Mouse (Mus musculus): ENCODE data around the gene Rps6kc1.

Rps6kc1 gene

DNA sequence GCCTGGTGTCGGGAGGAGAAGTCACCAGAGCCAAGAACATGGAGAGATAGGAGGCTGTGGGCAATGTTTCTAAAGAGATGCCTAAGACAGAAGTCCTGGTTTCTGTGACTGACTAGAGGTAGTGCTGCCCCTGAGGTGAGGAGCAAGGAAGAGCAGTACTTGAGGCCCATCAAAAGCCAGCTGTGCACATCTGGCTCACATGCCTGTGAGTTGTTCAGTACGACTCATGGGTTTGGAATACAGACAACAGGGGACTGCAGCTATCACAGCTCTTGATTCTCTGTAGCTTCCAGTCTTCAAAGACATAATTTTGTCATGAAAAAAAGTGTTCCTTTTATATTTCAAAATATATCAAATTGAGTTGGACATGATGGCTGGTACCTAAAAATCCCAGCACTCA, 10.5 kb downstream of the Rps6kc1 start:
- no peak for DNase-seq (ENCODE audit: low read depth, low spot score)

DNA sequence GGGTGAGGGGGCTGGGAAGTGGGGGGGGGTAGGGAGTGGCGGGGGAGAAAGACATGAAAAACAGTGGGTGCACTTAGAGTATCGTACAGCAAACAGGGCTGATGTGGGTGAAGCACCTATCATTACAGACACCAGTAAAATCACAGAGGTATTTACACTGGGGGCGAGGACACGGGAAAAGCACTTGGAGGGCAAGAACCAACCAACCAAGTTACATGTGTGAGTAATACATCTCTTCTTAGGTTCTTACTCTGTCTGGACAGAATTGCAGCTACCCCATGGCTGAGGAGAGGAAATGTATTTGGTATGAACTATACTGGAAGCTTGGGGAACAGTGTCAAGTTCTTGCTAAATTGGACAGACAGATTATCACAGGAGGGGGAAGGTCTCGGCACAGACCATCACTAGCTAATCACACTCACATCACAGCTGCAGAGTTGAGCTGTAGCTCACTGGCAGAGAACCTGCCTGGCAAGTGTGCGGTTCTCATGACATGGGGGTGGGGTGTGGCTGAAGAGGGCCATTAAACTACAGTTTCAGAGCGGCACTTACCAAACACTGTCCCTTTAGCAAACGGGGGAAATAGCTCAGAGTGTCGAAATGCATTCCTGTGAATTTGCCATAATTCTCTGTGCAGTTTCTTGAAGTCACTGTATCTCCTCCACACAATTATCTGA, 12.5 kb downstream of the Rps6kc1 start:
- DNase-seq (ENCODE audit: low read depth, low spot score) = no peak

DNA sequence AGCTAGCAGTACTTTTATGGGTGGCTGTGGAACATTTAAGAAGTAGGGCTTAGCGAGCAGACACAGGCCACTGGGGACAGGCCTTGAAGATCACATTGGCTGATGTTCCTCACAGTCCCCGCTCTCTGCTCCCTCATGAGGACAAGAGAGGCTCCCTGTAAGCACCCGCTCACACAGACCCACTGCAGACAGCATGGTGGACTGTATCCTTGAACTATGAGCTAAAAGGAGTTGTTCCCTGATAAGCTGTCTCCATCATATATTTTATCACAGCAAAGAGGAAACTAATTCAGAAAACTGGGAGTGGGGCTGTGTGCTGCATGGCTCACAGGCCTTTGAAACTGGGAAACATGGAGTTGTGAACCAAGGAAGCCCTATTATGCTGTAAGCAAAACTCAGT, 13.4 kb downstream of the Rps6kc1 start:
- DNase-seq (ENCODE audit: low read depth, low spot score) = no peak

DNA sequence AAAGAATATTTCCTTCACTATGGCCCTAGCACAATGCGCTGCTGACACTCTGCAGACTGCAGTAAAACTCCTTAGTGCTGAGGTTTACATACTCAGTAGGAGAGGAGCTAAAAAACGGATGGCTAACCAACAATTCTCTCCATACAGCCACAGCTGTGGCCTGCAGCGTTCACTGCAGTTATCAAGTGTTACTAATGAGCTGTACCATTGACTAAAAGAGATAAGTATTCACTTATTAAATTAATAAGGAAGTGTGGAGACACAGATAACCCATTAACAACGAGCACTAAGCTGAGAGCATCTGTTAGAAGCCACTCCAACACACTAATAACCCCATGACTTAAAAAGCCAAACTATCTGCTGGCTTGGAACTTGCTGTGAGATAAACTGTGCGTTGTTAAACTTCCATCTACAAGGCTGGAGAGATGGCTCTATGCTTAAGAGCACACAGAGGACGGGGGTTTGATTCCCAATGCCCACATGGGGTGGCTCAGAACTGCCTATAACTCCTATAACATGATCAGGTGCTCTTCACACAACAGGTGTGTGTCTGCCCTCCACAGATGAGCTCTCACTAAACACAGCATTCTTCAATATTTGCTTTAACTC, 17.9 kb downstream of the Rps6kc1 start:
- DNase-seq (ENCODE audit: low read depth, low spot score) = no peak

DNA sequence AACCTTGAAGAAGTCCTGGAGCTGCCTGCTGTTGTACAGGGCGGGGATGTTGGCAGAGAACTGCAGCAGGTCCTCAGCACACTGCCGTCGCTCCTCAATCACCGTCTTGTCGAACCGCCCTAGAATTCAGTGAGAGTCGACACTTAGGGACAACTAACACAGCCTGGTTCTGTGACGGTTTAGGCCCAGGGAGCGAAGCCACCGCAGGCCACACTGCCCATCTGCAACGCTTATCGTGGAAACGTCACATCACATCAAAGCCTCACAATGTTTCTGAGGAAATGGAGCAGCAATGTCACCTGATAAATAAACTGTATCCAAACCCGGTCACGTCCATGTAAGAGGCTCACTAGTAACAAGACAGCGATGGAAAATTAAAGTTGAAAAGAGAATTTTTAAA, 22.9 kb downstream of the Rps6kc1 start:
- DNase-seq (ENCODE audit: low read depth, low spot score) = no peak

DNA sequence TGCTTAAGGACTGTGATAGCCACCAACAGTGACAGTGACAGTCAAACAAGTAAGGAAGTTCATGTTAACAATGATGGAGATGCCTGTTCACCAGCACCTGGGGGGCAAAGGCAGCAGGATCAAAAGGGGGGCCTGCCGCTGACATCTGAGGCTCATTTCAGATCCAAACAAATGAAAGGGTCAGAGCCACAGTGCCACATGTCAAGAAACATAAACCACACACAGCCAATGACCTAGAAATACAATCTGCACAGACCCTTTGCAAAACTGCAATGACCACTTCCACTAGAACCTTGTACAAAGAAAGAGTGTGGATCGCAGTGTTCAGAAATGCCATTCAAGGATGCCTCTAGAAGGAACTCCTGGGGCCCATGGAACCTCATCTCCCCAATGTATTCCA, 23.5 kb downstream of the Rps6kc1 start:
- DNase-seq (ENCODE audit: low read depth, low spot score) = no peak

DNA sequence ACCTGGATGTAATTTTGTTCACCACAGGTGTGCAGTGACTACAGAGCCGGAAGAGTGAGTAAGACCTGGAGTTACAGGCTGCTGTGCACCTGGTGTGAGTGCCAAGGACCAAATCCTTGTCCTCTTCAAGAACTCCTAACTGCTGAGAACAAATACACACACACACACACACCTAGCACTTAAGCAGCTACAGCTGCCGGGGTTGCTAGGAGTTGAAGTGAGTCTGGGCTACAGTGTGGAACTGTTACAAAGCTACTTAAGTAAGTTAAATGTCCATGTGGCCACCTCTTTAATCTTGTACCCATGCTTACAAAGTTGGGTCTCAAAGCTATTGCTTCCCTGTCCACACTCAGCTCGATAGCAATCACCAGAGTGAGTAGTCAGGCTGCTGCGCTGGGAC, 25.6 kb downstream of the Rps6kc1 start:
- no peak for DNase-seq (ENCODE audit: low read depth, low spot score)

DNA sequence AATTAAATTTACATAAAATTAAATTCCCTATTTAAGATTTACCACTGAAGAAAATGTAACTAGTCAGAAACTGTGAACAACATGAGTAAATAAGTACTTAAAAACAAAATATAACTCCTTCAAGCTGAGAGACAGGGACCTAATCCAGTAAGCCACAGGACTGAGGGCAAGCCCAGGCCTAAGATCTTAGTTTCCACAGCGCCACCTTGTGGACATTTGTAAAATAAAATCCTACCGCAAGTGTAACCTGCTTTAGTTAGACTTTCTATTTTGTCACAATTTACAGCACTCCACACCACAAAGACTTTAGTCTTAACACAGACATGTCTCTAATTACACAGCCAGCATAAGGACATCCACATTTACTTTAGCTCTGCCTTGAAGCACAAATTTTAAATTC, 30.1 kb downstream of the Rps6kc1 start:
- peak; percentile 54 for DNase-seq (ENCODE audit: low read depth, low spot score)

DNA sequence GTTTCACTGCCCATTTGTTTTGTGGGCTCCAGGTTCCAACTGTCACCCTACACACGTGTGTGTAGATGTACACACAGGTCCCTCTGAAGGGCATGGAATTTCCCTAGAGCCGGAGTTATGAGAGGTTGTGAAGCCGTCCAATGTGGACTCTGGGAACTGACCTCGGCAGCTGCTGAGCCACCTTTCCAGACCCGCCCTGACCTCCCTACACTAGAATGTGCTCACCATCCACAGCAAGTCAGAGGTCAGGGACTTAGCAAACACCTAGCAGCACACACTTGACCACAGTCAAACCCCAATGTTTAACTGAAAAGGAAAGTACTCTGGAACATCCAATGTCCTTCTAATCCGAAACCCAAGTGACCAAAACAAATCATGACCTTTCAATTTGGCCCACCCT, 30.9 kb downstream of the Rps6kc1 start:
- no peak for DNase-seq (ENCODE audit: low read depth, low spot score)

DNA sequence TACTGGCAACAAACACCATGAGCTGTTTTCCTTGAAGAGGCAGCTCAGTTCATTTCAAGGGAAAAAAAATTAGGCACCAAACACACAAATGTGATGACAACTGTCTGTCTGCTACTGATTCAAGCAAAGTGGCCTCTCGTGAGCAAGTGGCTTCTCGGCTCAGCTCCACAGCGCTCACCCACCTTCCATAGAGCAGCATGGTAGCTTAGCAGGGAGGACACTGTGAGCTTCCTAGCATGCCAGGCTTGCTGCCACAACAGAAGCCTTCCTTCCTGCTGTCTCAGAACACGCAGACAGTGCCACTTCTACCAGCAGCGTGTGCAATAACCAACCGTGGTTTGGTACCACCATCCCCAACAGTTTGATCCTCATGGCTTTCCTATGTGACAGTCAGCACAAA, 35.8 kb downstream of the Rps6kc1 start:
- DNase-seq (ENCODE audit: low read depth, low spot score) = no peak

DNA sequence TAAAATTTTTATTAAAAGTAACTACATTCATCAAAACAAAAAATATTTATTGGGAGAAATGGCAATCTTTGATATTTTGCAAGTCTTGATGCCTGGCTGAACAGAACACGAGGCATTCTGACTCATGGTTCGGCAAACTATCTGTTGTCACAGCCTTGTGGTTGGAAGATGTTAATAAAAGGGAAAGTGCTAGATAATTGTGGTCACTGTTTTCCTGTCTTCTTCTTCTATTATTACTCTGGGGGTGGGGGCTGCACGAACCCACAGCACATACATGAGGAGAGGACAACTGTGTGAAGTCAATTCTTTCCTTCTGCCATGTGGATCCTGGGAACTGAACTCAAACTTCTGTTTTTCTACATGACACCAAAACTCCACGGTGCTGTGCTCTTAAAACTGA, 36.5 kb downstream of the Rps6kc1 start:
- DNase-seq (ENCODE audit: low read depth, low spot score) = no peak

DNA sequence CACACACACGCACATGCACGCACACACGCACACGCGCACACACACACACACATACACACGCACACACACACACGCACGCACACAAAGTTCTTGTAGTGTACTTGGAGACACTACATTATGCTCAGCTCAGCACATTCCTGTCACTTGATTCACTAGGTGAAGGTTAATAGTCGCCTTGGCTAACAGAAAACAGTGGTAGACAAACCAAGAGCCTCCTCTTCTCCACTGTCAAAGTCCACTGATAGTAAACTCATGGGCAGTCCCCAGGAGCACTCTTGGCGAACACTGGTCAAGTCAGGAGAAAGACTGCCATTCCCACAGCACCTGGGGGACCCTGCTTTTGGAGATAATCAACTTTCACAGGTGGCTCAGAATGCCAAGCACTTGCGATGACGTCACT, 40.5 kb downstream of the Rps6kc1 start:
- DNase-seq (ENCODE audit: low read depth, low spot score) = no peak

DNA sequence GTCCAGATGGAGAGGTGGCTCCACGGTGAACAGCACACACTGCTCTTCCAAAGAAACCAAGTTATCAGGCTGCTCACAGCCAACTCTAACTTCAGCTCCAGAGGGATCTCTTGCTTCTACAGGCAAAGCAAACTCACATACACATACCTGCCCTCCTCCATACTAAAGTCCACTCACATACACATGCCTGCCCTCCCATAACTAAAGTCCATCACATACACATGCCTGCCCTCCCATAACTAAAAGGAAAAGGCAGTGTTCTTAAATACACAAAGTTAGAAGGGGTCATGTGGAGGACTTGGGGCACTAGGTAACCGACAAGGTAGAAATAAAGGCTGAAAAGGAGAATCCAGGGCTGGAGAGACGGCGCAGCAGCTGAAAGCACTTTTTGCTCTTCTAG, 41.6 kb downstream of the Rps6kc1 start:
- no peak for DNase-seq (ENCODE audit: low read depth, low spot score)

DNA sequence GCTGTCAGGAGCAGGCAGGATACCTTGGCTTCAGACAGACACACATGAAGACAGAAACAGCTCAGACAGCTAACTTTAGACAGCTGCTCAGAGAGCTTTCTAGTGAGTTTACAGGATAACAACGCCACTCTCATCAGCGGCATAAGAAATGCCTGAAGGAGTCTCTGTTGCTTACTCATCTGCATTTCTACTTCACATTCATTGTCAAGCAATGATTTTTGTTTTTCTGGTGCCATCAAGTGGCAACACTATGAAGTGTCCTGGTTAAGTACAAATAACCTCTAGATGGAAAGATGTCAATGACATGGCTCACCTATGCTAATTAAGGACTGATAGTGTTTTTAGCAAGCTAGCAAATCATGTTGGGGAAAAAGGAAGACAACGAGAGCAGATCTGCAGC, 42.8 kb downstream of the Rps6kc1 start:
- no peak for DNase-seq (ENCODE audit: low read depth, low spot score)

DNA sequence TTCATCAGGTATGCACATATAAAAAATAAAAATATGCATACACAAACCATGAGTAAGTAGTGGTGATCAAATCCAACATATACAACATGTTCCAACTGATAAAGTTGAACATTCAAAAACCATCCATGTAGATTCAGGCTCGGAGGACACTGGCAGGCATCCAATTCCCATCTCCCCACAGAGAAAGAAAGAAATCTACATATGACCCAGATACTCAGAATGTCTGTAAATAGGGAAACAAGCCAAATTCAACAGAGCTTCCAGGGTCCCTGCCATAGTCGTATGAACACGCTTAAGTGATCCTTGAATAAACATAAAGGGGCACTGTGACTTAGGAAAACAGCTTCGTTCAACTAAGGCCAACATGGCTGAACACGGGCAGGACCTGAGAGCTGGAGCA, 49.9 kb downstream of the Rps6kc1 start:
- DNase-seq (ENCODE audit: low read depth, low spot score) = no peak

DNA sequence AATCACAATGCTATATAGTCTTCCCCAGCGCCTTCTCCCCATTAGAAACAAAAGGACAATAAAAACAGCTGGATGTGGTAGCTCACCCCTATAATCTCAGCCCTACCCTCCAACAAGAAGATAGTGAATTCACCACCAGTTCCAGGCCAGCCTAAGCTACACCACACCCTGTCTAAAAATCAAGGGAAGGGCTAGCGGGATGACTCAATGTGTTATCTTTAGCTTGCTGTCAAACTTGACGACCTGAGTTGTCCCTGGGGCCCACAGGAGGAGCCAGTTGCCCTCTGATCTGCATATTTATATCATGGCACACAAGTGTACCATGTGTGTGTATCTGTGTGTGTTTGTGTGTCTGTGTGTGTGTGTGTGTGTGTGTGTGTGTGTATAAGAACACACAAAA, 57.1 kb downstream of the Rps6kc1 start:
- DNase-seq (ENCODE audit: low read depth, low spot score) = no peak

DNA sequence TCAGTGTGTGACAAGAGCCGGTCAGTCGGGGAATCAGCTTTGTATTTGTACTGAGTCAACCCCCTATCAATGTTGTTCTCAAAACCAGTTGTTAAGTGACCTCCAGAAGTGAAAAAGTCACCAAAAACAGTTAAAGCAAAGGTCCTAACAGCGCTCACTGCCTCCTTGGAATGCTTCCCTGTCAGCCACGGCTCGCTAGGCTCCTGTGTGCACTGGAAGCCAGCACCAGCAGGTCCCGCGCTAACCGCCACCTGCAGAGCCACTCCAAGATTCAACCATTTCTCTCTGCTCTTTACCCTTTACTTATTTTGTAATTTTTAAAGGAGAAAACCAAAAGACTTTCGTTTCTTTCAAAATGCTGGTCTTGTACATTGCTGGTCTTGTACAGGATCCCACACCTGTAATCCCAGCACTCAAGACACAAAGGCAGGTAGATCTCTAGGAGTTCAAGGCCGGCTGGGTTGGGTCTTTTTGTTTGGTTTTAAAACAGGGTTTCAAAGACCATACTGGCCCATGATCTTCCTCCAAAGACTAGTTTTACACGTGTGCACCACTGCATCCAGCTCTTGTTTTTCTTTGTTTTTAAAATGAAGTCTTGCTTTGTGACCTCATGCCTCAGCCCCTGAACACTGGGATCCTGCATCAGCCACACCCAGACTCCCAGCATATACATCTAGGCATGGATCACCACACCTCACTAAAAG, 62.3 kb downstream of the Rps6kc1 start:
- DNase-seq (ENCODE audit: low read depth, low spot score) = no peak

DNA sequence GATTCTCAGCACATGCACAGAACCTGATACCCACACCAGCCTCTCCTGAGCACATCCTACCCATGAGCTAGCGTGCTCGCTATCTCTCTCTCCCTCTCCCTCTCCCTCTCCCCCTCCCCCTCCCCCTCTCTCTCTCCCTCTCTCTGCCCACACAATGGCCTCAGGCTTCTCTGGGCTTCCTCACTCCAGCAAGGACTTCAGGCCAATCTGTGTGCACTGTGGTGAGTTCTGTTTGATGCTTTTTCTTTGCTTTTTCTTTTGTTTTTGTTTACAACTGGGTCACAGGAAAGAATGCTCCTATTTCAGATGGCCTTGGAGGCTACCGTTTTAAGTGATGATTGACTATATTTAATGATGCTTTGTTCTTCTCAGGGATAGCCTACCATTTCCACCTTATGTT, 62.9 kb downstream of the Rps6kc1 start:
- no peak for DNase-seq (ENCODE audit: low read depth, low spot score)

DNA sequence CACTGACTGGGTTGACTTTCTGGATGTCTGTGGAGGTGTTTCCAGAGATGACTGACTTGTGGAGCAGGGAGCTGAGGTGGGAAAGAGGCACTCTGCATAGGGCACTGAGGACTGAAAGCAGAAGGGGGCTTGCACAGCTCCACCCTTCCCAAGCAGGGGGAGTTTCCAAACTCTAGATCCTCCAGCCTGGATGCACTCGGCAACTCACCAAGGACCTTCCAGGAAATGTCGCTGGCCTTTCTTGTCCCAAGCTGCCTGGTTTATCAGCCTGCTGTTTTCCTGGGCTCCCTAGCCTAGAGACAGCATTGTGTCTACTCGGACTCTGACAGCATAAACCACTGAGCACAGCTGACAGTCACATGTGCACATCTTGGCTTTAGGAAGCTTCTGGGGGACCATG, 64.6 kb downstream of the Rps6kc1 start:
- DNase-seq (ENCODE audit: low read depth, low spot score) = no peak

DNA sequence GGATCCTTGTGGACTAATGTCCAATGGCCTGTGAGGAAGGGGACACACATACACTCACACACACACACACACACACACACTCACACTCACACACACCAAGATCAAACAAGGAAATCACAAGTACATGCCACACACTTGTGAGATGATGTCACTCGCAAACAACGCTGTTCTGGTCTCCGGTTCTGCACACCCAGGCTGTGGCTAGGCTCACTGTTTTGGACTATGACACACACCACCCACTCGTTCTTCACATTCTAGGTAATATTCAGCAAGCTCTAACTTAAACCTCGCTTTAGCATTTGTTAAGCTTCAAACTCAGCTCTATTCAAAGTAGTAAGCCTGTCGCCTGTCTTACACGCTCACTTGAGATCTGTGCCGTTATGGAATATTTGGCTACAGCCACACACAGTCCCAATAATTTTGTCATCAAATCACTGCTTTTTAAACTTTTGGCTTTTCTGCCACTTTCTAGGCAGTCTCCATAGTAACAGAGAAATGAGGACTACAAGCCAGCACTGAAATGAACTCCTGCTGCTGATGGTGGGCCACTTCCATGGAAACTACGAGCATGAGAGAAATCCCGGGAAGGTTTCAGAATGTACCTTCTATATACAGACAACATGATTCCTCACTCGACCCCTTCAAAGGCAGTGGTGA, 65.4 kb downstream of the Rps6kc1 start:
- DNase-seq (ENCODE audit: low read depth, low spot score) = no peak

DNA sequence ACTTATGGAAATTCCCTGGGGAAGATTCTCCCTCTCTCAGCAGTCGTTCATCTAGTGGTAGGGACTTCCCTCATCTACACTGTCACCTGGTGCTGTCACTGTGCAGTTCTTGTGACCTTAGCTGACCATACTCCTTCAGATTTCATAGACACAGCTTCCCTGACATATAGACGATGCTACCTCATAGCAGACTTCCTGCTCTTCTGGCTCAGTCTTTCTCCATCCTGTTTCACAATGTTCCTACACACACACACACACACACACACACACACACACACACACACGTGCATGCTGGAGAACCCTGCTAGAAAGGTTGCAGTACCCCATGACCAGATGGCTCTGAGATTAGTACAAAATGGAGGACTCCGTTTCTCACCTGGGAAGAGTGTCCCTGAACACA, 66.2 kb downstream of the Rps6kc1 start:
- no peak for DNase-seq (ENCODE audit: low read depth, low spot score)

DNA sequence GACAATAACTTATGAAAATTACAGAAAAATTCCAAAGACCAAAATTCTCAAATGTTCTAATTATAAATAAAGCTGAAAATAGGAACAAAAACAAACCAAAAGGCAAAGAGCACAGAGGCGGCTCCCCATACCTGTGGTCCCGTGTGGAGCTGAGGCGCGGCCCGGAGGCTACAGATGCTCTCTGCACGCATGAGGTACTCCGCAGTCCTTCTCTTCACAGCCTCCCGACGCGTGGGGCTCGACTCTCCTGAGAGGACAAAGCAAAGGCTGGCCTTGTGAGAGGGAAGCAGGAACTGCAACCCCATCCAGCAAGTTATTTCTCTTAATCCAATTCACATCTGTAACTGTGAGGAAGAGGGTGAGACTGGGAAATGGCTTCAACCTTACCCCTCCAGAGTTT, 67.2 kb downstream of the Rps6kc1 start:
- DNase-seq (ENCODE audit: low read depth, low spot score) = no peak

DNA sequence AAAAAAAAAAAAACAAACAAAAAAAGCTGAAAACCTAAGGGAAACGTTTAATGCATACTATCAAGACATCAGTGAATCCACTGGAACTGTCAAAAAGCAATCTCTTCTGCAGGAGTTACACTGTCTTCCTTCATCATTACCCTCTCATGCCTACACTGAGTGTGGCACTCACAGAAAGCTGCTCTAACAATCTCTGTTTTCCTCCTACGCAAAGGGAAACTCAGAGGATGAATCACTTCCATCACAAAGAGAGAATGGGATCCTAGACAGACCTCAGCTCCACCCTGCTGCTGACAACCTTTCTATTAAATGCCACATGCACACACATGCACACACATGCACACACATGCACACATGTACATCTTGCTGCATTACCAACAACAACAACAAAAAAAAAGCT, 75.5 kb downstream of the Rps6kc1 start:
- no peak for DNase-seq (ENCODE audit: low read depth, low spot score)

Measured in CD4-positive helper T cell, adult 2 months (primary cell).